15 mouse cellular contexts compared by ENCODE assay signal in genomic region chr7:109610348-109610747, GRCm38 (mm10).
"Had no signal": no experiment of that assay in that cellular context is flagged by ENCODE, and none has a peak within 500 bp of the region (broad histone marks: within the 10 kb centered on the region; RNA-seq: fewer than 3 reads in every experiment).

No protein-coding gene starts in this region.

- H3K9ac ChIP-seq: kidney, embryonic 15.5 days; limb, embryonic 13.5 days; liver, embryonic 13.5 days; neural tube, embryonic 12.5 days; stomach, embryonic 15.5 days had no signal

- DNase-seq: kidney, adult 2 months; kidney, postnatal 14 days; liver, embryonic 13.5 days; lung, adult 2 months; midbrain, embryonic 14.5 days; right cerebral cortex, postnatal 4 days; spleen, adult 18-20 months; thymus, postnatal 36 days had no signal

- H3K36me3 ChIP-seq: kidney, embryonic 15.5 days; limb, embryonic 13.5 days; liver, embryonic 13.5 days; midbrain, embryonic 10.5 days; neural tube, embryonic 12.5 days; stomach, embryonic 15.5 days had no signal

- H3K4me3 ChIP-seq: kidney, embryonic 15.5 days; limb, embryonic 13.5 days; liver, embryonic 13.5 days; midbrain, embryonic 10.5 days; neural tube, embryonic 12.5 days; stomach, embryonic 15.5 days had no signal

- H3K27ac ChIP-seq: kidney, embryonic 15.5 days; limb, embryonic 13.5 days; liver, embryonic 13.5 days; neural tube, embryonic 12.5 days; stomach, embryonic 15.5 days had no signal

- H3K9me3 ChIP-seq: kidney, embryonic 15.5 days; limb, embryonic 13.5 days; liver, embryonic 13.5 days; midbrain, embryonic 10.5 days; neural tube, embryonic 12.5 days; stomach, embryonic 15.5 days had no signal

- H3K27me3 ChIP-seq: kidney, embryonic 15.5 days; limb, embryonic 13.5 days; liver, embryonic 13.5 days; neural tube, embryonic 12.5 days; stomach, embryonic 15.5 days had no signal

- H3K4me2 ChIP-seq: kidney, embryonic 15.5 days; limb, embryonic 13.5 days; liver, embryonic 13.5 days; neural tube, embryonic 12.5 days; stomach, embryonic 15.5 days had no signal

- ATAC-seq: intestine, embryonic 16.5 days; lung, postnatal 0 days had no signal
